Mouse (Mus musculus) adrenal gland, postnatal 25 days (tissue): ENCODE data around the gene Ift20. TPM values are rescaled to one million over a fixed set of nuclear protein-coding genes. Genes with fewer than 3 reads are reported as not detected.
"Not testable (repeated sequence)": the region's sequence is repeated elsewhere in the genome, so short reads cannot be mapped to it uniquely, and the experiment has no call there.

Source experiments
- DNase-seq: peaks from one replicate; pipeline ENCODE4 v3.0.0; 2021; ENCODE audit warnings: mixed read lengths
- total RNA-seq: library from RNA; stranded (reverse); gene quantifications from 2 replicates; pipeline ENCODE4 v1.2.3, GENCODE M21; 2021

Ift20 gene
- total RNA-seq, 1 experiment from 2014 or later = 97.8 TPM

DNA sequence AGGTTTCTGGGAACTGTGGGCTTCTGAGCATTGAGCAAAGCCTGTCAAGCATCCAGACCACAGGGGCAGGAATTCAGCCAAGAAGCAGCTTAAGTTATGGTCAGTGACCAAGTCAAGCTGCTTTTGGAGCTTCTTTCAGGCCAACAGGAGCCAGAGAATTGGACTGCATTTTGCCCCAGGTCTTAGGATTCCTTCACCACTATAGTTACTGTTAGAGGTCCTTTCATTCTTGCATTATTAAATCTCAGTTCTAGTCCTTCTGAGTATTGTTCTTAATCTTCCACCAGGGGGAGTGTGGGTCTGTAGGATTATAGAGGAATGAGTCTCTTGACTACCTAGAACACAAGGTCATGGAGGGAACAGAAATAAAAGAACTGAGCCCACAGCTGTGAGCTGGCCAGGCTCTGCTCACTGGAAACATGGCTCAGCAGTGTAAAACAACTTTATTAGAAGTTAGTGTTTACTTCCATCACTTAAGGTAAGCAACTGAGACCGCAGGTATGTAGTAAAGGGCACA, 13.6 kb upstream of the Ift20 start:
- DNase-seq = no peak

GRCm38 (mm10) chr11:78523241-78523955, 12.8 kb upstream of the Ift20 start:
- DNase-seq = no peak

DNA sequence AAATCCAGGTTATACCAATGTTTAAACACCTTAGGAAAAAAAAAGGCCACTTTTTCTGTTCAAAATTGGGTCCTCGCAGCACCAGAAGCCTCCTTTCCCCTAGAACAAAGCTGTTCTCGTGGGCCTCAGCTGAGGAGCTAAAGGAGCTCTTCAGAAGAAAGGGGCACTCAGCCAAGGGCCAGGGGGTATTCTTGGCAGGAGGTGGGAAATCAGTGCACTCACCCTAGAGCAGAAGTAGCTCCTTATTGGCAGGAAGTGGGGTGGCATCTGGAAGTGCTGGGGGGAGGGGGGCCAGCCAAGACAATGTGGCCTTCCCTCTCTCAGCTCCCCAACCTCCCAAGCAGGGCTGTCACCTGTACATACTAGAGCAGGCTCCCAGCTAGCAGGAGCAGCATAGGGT, 11.3 kb upstream of the Ift20 start:
- DNase-seq = no peak

GRCm38 (mm10) chr11:78528714-78529113, 7.4 kb upstream of the Ift20 start:
- DNase-seq = no peak

GRCm38 (mm10) chr11:78530001-78530400, 6.2 kb upstream of the Ift20 start:
- DNase-seq = no peak

DNA sequence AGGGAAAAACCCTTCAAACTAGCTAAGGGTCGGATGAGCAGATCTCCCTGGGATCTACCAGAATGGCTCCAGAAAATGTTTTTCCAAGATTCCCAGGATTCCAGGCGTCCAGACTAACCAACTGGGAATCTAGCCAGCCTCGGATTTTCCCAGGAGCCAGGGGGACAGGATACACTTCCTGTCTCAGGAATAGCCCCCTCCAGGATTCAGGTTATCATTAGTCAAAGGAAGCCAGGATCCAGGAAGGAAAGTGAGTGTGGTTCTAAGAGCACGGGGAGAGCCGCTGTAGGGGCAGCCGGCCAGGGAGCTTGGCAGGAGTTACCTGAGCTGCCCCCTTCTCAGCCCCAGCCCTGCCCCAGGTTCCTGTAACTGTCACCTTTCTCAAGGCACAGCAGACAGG, 5.1 kb upstream of the Ift20 start:
- DNase-seq = peak; percentile 32

GRCm38 (mm10) chr11:78531515-78531914, 4.6 kb upstream of the Ift20 start:
- DNase-seq = not testable (repeated sequence)

DNA sequence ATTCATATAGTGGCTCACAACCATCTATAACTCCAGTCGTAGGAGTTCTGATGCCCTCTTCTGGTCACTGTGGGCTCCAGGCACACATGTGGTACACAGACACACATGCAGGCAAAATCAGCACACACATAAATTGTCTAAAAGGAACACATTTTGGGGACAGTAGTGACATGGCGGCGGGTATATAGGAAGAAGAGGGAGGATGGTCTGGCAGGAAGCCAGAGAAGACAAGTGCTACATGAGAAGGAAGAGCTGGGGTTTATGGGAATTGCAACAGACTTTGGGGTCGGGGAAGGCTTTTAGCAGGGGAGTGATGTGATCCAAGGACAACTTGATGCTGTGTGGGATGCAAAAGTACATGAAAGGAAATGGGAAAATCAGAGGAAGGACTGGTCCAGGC, 1.6 kb upstream of the Ift20 start:
- DNase-seq = no peak

GRCm38 (mm10) chr11:78535376-78536079, 633 bp upstream of the Ift20 start:
- DNase-seq = no peak

DNA sequence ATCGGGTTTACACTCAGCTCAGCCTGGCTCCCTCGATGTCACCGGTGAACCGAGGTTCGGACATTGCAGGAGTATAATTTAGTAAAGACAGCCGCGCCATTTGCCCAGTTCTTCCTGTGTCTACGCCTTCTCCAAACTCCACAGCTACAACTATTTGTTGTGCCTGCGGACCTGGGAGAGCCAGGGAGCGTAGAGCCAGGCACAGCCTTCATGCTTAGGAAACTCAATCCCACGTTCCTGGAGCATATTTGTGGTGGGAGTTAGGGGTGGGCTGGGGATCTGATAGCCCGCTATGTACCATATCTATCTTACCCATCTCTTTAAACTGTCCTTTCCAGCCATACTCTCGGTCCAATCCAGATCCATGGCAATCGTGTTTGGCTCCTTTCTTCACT, 526 bp downstream of the Ift20 start:
- no peak for DNase-seq

- no peak for DNase-seq
Measured at GRCm38 (mm10) chr11:78540358-78540757, 4.2 kb downstream of the Ift20 start.

- no peak for DNase-seq
Measured at GRCm38 (mm10) chr11:78544449-78545111, 8.4 kb downstream of the Ift20 start.

- DNase-seq = no peak
Measured at GRCm38 (mm10) chr11:78545181-78545580, 9.0 kb downstream of the Ift20 start.

DNA sequence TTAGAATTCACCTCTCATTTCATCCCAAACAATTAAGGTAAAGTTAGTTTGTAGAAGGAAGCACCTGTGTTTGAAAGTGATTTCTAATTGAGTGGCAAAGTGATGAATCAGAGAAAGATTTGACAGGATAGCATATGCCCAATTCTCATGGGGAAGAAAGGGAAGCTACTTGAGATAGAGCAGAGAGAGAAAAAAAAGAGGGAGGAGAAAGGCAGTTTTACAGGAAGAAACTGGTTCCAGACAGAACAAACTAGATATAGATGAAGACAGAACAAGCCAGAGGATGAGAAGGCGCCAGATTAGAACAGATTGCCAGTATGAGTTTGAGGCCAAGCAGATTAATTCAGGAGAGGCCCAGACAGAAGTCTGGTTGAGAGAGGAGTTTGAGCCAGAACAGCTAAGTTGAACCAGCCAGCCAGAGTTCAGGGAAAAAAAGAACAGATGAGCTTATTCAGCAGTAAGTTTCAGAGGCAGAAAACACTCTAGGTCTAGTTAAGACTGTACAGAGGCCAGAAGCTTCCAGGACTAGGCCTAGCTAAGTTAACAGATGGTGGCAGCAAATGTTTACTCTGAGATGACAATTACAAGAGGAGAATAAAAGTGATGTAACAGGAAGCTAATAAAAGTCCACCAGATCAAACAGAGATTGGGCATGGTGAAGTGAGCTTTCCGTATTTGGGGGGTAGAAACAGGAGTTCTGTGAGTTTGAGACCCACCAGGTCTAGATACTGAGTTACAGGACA, 11.7 kb downstream of the Ift20 start:
- no peak for DNase-seq

DNA sequence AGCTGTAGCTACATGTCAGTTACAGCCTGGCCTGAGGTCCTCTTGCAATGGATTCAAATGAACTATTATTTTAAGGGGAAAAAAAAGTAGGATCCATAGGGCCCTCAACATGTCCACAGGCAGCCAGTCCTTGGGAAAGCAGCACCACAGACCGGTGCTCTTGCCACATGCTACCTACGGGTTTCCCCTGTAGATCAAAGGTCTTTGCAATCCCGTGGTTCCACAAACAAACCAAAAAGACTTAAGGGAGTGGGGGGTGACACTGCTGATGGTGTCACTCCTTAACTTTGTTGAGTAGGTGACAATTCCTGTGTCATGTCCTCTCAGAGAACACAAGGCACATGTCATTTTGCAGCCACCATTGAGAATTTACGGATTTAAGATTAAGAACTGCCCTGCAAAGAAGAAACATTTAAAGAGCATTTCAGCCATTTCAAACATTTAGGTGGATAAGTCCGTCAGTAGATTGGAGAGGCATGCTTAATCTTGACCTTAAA, 13.4 kb downstream of the Ift20 start:
- DNase-seq = no peak

- DNase-seq = peak; percentile 93
Measured at GRCm38 (mm10) chr11:78550168-78551058, 14.3 kb downstream of the Ift20 start, which contains the start of gene Tmem97. TSS of gene Tmem97 (minus strand) at chr11:78550777.

GRCm38 (mm10) chr11:78551059-78551398, 14.9 kb downstream of the Ift20 start:
- DNase-seq = no peak

DNA sequence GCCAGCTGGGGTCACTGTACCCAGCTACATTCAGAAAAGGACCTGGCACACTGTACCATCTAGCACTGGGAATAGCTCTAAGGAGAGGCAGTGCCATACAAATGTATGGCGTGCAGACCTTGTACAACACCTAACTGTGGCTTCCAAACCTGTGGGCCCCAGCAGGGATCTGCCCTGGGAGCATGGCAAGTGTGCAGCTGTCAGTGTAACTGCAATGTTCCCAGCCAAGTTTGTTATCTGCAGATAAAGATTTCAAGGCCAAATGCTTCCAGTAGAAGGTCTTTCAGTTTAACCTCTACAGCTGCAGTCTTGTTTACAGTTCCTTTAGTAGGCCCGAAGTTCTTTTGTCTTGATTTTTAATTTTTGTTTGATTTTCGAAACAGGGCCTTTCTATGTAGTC, 19.5 kb downstream of the Ift20 start:
- peak; percentile 38 for DNase-seq

DNA sequence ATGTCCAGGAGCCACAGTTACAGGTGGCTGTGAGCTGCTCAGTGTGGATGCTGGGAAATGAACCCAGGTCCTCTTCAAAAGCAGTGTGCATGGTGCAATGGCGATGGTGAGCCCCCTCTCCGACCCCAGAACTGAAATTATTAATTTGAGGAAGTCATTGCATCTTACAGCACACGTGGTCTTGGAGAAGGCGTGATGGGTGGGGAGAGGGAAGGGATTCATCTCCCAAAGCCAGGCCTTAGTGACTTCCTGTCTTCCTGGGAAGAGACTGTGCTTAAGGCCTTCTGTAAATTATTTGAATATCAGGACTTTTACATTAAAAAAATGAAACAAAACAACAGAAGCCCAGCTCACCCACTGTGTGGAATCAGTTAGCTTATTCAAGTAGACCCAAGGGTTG, 19.9 kb downstream of the Ift20 start:
- DNase-seq = no peak

DNA sequence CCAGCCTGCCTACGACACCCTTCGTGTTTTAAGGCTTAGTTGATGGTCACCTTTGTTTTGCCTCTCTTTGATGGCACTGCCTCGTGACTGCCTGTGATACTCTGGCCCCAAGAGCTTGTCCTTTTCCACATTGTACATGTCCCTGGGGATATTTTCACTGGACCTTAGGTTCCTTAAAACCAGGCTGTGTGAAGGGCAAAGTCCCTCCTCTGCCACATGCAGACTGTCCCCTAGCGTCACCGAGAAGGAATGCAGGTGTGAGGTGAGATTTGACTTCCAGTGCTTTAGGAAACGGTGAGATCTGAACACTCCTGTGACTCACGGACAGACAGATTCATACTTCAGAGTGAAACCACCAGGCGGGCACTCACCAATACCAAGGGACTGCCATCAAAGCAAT, 21.1 kb downstream of the Ift20 start:
- no peak for DNase-seq

- DNase-seq = peak; percentile 54
Measured at GRCm38 (mm10) chr11:78560447-78560846, 24.3 kb downstream of the Ift20 start.
